Mouse (Mus musculus) neural tube, embryonic 12.5 days (tissue): Measurements from ENCODE around the gene Rbbp4. TPM values are rescaled to one million over a fixed set of nuclear protein-coding genes. Genes with fewer than 3 reads are reported as not detected.
A peak's percentile ranks its signal among the peaks of the same experiment; 100 is the strongest.

Experiments used
- ATAC-seq: fragments of 200-750 bp; cut with Nextera tagmentation; 2 replicates; pipeline ENCODE4 v1.8.0; 2017; ENCODE audit warnings: low read depth, mild to moderate bottlenecking, moderate TSS enrichment, moderate library complexity; ENCODE audit not compliant: low FRiP score
- H3K27ac ChIP-seq: fragments of 300-500 bp; sonication (generic); 2 replicates; pipeline ENCODE4 v1.5.1; 2016
- H3K27me3 ChIP-seq: fragments of 300-500 bp; sonication (generic); replicated peaks from 2 replicates; pipeline ENCODE4 v1.6.1; 2016; ENCODE audit warnings: mild to moderate bottlenecking
- H3K36me3 ChIP-seq: fragments of 300-500 bp; sonication (generic); 2 replicates; pipeline ENCODE4 v1.6.1; 2016; ENCODE audit warnings: mild to moderate bottlenecking
- H3K4me1 ChIP-seq: fragments of 300-500 bp; sonication (generic); 2 replicates; pipeline ENCODE4 v1.6.1; 2016
- H3K4me2 ChIP-seq: fragments of 300-500 bp; sonication (generic); replicated peaks from 2 replicates; pipeline ENCODE4 v1.6.1; 2016; ENCODE audit warnings: mild to moderate bottlenecking
- H3K4me3 ChIP-seq: fragments of 300-500 bp; sonication (generic); 2 replicates; pipeline ENCODE4 v1.5.1; 2016
- H3K9ac ChIP-seq: fragments of 300-500 bp; sonication (generic); 2 replicates; pipeline ENCODE4 v1.6.1; 2016; ENCODE audit warnings: mild to moderate bottlenecking
- H3K9me3 ChIP-seq: fragments of 300-500 bp; sonication (generic); 2 replicates; pipeline ENCODE4 v1.6.1; 2016; ENCODE audit warnings: mild to moderate bottlenecking
- WGBS: fragments of 180-500 bp; shearing (Covaris S2); methylation state at CpG from one replicate; pipeline ENCODE4 v1.1.7; 2016; 5-methylcytosine and 5-hydroxymethylcytosine counted together
- polyA plus RNA-seq: library from polyadenylated mRNA; unstranded; fragments of >200 nt; fragmentation: Nextera tagmentation; extraction: Ambion mirVana; gene quantifications from 2 replicates; pipeline ENCODE4 v1.2.1, GENCODE M21; 2016

The Rbbp4 gene
- polyA plus RNA-seq, 1 experiment from 2014 or later, result 451 TPM

- H3K36me3 ChIP-seq, result peaks cover 91% of the 10 kb centered on the region
- ATAC-seq, result no peak
- WGBS, result 89% methylated on average over 3 of the region's 3 CpGs
Measured at GRCm38 (mm10) chr4:129313886-129314285, 21.3 kb downstream of the Rbbp4 start.

GRCm38 (mm10) chr4:129307936-129308335 lies 27.2 kb downstream of the Rbbp4 start:
- no peak overlapping the region for H3K4me2 ChIP-seq
- 93% methylated on average over 1 of the region's 1 CpGs for WGBS
- ATAC-seq, result no peak
- H3K4me1 ChIP-seq, result no peaks in the 10 kb centered on the region
- H3K4me3 ChIP-seq, result no peak overlapping the region
- no peaks in the 10 kb centered on the region for H3K27me3 ChIP-seq
- no peak overlapping the region for H3K9ac ChIP-seq
- no peak overlapping the region for H3K27ac ChIP-seq
- no peaks in the 10 kb centered on the region for H3K9me3 ChIP-seq
- H3K36me3 ChIP-seq, result peaks cover 54% of the 10 kb centered on the region

More at GRCm38 (mm10) chr4:129313886-129314285, 21.3 kb downstream of the Rbbp4 start:
- H3K4me1 ChIP-seq, result no peaks in the 10 kb centered on the region
- H3K4me3 ChIP-seq, result no peak overlapping the region
- no peak overlapping the region for H3K27ac ChIP-seq
- no peaks in the 10 kb centered on the region for H3K27me3 ChIP-seq
- H3K9ac ChIP-seq, result no peak overlapping the region
- H3K4me2 ChIP-seq, result no peak overlapping the region
- H3K9me3 ChIP-seq, result no peaks in the 10 kb centered on the region

GRCm38 (mm10) chr4:129304306-129304705 lies 30.9 kb downstream of the Rbbp4 start:
- Histone ChIP-seq H3K27ac (no peak overlapping the region), H3K4me2 (no peak overlapping the region), H3K9me3 (no peaks in the 10 kb centered on the region), H3K9ac (no peak overlapping the region), H3K36me3 (peaks cover 24% of the 10 kb centered on the region), H3K27me3 (no peaks in the 10 kb centered on the region), H3K4me3 (no peak overlapping the region), H3K4me1 (no peaks in the 10 kb centered on the region)
- WGBS, result 84% methylated on average over 1 of the region's 1 CpGs
- ATAC-seq, result no peak

GRCm38 (mm10) chr4:129303816-129304215 lies 31.4 kb downstream of the Rbbp4 start:
- no peak overlapping the region for H3K4me2 ChIP-seq
- H3K9me3 ChIP-seq, result no peaks in the 10 kb centered on the region
- no peaks in the 10 kb centered on the region for H3K4me1 ChIP-seq
- 93% methylated on average over 9 of the region's 9 CpGs for WGBS
- no peak for ATAC-seq
- H3K27ac ChIP-seq, result no peak overlapping the region
- H3K36me3 ChIP-seq, result peaks cover 20% of the 10 kb centered on the region
- no peak overlapping the region for H3K4me3 ChIP-seq
- H3K9ac ChIP-seq, result no peak overlapping the region
- H3K27me3 ChIP-seq, result no peaks in the 10 kb centered on the region

DNA sequence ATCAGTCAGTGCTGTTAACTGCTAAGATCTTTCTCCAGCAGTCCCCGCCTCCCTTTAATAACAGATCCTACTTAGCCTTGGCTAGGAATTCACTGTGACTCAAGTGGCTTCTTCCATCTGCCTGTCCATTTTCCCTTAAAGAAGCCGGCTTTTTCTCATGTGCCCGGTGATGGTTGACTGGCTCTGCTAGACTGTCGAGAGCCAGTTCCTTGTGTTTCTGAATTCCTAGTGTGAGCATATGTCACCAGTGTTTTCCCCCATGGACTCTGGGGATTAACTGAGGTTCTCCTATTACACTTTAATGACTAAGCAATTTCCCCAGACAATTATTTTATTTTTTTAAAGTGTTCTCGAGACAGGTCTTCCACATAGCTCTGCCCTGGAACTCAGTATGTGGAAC lies 31.8 kb downstream of the Rbbp4 start:
- Histone ChIP-seq H3K9ac (no peak overlapping the region), H3K36me3 (peaks cover 16% of the 10 kb centered on the region), H3K27ac (no peak overlapping the region), H3K4me1 (no peaks in the 10 kb centered on the region), H3K9me3 (no peaks in the 10 kb centered on the region), H3K27me3 (no peaks in the 10 kb centered on the region), H3K4me3 (no peak overlapping the region), H3K4me2 (no peak overlapping the region)
- no peak for ATAC-seq
- 77% methylated on average over 5 of the region's 5 CpGs for WGBS

DNA sequence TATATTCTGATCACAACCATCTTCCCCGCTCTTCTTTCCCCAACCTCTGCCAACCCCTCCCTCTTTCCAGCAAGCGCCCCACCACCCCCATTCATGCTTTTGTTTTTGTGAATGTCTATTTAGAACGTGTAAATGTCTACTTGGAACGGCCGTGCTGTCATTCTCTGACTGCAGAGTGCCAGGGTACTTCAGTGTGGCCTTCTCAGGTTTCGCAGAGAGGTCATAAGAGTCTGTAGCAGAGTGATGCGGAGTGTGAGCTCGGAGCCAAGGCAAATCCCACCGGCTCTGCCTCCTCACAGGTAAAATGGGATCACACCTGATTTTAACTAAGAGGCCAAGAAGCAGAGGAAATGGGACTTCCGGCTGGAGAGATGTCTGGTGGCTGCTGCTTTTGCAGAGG lies 36.0 kb downstream of the Rbbp4 start:
- Histone ChIP-seq H3K9me3 (no peaks in the 10 kb centered on the region), H3K36me3 (no peaks in the 10 kb centered on the region), H3K4me1 (no peaks in the 10 kb centered on the region), H3K27me3 (no peaks in the 10 kb centered on the region), H3K4me3 (no peak overlapping the region), H3K4me2 (no peak overlapping the region), H3K9ac (no peak overlapping the region), H3K27ac (no peak overlapping the region)
- WGBS, result 59% methylated on average over 10 of the region's 10 CpGs
- ATAC-seq, result no peak

GRCm38 (mm10) chr4:129297724-129298123 lies 37.4 kb downstream of the Rbbp4 start:
- over 99% methylated on average over 4 of the region's 4 CpGs for WGBS
- Histone ChIP-seq H3K4me3 (no peak overlapping the region), H3K9ac (no peak overlapping the region), H3K9me3 (no peaks in the 10 kb centered on the region), H3K4me2 (no peak overlapping the region), H3K27me3 (no peaks in the 10 kb centered on the region), H3K4me1 (no peaks in the 10 kb centered on the region), H3K27ac (no peak overlapping the region), H3K36me3 (no peaks in the 10 kb centered on the region)
- ATAC-seq, result no peak

GRCm38 (mm10) chr4:129296066-129296465 lies 39.1 kb downstream of the Rbbp4 start:
- ATAC-seq, result no peak
- Histone ChIP-seq H3K9me3 (no peaks in the 10 kb centered on the region), H3K9ac (no peak overlapping the region), H3K27ac (no peak overlapping the region), H3K4me2 (no peak overlapping the region), H3K4me1 (no peaks in the 10 kb centered on the region), H3K27me3 (no peaks in the 10 kb centered on the region), H3K4me3 (no peak overlapping the region), H3K36me3 (no peaks in the 10 kb centered on the region)
- 89% methylated on average over 7 of the region's 7 CpGs for WGBS

DNA sequence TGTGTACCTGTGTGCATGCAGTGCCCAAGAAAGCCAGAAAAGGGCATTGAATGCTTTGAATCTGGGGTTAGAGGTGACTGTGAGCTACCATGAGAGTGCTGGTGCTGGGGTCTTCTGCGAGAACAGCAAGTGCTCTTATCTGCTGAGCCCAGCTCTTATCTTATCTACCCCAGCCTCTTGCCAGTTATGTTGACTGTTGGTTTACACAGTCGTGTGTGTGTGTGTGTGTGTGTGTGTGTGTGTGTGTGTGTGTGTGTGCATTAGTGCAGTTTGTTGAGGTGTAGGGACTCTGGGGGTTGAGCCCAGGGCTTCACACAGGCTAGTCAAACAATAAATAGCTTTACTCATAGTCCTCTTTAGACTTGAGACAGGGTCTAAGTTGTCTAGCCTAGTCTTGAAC lies 40.0 kb downstream of the Rbbp4 start:
- Histone ChIP-seq H3K36me3 (no peaks in the 10 kb centered on the region), H3K4me2 (no peak overlapping the region), H3K27me3 (no peaks in the 10 kb centered on the region), H3K27ac (no peak overlapping the region), H3K4me1 (no peaks in the 10 kb centered on the region), H3K4me3 (no peak overlapping the region), H3K9ac (no peak overlapping the region), H3K9me3 (no peaks in the 10 kb centered on the region)
- WGBS, result 93% methylated on average over 2 of the region's 2 CpGs
- no peak for ATAC-seq

DNA sequence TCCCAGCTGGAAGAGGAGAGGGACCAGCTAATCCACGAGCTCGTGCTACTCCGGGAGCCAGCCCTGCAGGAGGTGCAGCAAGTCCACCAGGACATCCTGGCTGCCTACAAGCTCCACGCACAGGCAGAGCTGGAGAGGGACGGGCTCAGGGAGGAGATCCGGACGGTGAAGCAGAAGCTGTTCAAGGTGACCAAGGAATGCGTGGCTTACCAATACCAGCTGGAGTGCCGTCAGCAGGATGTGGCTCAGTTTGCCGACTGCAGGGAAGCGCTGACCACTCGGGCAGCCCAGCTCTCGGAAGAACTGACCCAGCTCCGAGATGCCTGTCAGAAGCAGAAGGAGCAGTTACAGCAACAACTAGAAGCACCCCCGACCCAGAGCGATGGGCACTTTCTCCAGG lies 41.5 kb downstream of the Rbbp4 start:
- no peak overlapping the region for H3K27ac ChIP-seq
- H3K36me3 ChIP-seq, result no peaks in the 10 kb centered on the region
- H3K4me3 ChIP-seq, result no peak overlapping the region
- 0 out of 2 replicates have a peak, but pooled peaks cover under 1% of the 10 kb centered on the region for H3K27me3 ChIP-seq
- 48% methylated on average over 16 of the region's 16 CpGs for WGBS
- no peak for ATAC-seq
- H3K4me2 ChIP-seq, result no peak overlapping the region
- H3K4me1 ChIP-seq, result no peaks in the 10 kb centered on the region
- H3K9ac ChIP-seq, result no peak overlapping the region
- H3K9me3 ChIP-seq, result no peaks in the 10 kb centered on the region

GRCm38 (mm10) chr4:129292831-129293230 lies 42.3 kb downstream of the Rbbp4 start:
- H3K27ac ChIP-seq, result no peak overlapping the region
- H3K27me3 ChIP-seq, result 0 out of 2 replicates have a peak, but pooled peaks cover 5% of the 10 kb centered on the region
- no peaks in the 10 kb centered on the region for H3K36me3 ChIP-seq
- no peaks in the 10 kb centered on the region for H3K4me1 ChIP-seq
- no peak for ATAC-seq
- no peak overlapping the region for H3K4me3 ChIP-seq
- no peaks in the 10 kb centered on the region for H3K9me3 ChIP-seq
- 58% methylated on average over 7 of the region's 7 CpGs for WGBS
- no peak overlapping the region for H3K9ac ChIP-seq
- H3K4me2 ChIP-seq, result no peak overlapping the region

DNA sequence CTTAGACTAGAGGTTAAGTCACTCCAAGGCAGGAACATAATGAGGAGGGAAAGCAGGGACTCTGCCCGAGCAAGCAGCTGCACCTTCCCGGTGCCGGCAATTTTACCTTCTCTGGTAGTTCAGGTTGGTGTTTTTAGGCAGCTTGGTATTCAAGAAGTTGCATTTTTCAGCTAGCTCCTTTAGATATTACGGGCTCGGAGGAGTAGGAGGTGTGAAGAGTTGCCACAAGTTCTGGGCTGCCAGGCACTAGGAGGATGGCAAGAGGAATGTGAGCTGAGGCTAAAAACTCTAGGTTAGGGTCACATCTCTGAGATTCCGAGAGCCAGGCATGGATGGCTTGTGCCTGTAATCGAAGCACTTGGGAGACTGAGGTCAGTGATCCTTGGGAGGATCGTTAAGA lies 45.5 kb downstream of the Rbbp4 start:
- H3K27me3 ChIP-seq, result peaks cover 22% of the 10 kb centered on the region
- 90% methylated on average over 8 of the region's 8 CpGs for WGBS
- H3K9me3 ChIP-seq, result no peaks in the 10 kb centered on the region
- no peak for ATAC-seq
- no peak overlapping the region for H3K4me2 ChIP-seq
- H3K4me1 ChIP-seq, result peaks cover 13% of the 10 kb centered on the region
- H3K9ac ChIP-seq, result no peak overlapping the region
- no peak overlapping the region for H3K4me3 ChIP-seq
- no peaks in the 10 kb centered on the region for H3K36me3 ChIP-seq
- H3K27ac ChIP-seq, result no peak overlapping the region

DNA sequence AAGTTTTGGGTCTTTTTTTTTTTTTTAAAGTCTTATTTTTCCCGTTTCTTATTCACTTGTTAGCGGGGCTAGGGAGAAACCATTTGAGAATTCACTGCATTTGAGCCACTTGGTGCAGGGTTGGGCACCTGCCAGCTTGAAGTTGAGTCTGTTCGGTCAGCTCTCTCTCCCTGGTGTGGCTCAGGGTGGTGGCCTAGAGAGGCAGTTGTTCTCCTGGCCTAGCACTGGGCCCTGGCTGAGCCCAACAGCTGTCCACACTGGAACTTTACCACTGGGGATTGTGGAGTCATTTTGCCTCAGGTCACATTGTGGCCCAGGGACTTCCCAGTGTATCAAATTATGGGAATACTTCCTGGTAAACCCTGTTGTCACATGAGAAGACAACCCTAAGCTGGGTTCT lies 47.1 kb downstream of the Rbbp4 start:
- Histone ChIP-seq H3K27me3 (peaks cover 22% of the 10 kb centered on the region), H3K4me2 (peak overlapping the region; percentile 97), H3K9ac (no peak overlapping the region), H3K9me3 (no peaks in the 10 kb centered on the region), H3K4me3 (no peak overlapping the region), H3K4me1 (peaks cover 13% of the 10 kb centered on the region), H3K27ac (no peak overlapping the region), H3K36me3 (no peaks in the 10 kb centered on the region)
- no peak for ATAC-seq
- 41% methylated on average over 3 of the region's 3 CpGs for WGBS
